Mouse (Mus musculus): ENCODE measurements at regions not wholly inside any gene's neighbourhood (a gene's known extent, or its start where the extent isn't known, plus 50 kb on each side); places are given as distances from the start of the nearest gene placed in this dataset.

DNA sequence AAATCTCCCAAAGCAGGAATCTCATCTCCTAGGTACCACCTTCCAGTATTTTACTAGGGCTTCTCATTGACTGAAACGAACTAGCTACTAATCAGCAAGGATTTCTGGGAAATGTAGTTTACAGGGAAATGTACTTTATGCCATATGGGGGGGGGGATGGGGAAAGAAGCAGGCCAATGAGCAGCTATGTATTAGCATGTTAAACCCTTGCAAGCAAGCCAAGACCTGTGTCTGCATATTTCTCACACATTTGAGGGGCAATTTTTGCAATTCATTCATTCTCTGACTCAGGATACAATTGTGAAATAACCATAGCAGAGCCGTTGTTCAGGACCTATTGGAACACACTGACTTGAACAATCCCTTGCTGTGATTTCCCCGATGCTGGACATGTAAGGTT is 454.3 kb upstream of the Tbx3 start:
- no peak for DNase-seq (ENCODE audit: low spot score)

DNA sequence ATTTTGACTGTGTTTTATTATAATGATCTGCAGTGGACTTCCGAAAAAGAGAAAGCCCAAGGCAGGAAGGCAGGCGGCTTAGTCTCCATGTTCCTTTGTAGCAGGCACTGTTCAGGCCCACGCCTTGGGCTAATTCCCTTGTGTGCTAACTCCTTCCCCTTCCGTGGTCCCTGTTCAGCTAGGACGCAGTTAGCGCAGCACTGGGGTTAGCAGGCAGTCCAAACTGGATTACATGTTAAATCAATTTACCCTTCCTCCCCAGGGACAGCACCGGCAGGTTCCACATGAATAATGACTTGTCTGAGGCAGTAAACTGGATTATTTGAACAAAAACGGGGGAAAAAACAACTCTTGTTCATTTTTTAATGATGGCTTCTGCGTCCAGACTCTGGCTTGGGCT is 453.4 kb upstream of the Tbx3 start:
- DNase-seq (ENCODE audit: low spot score): no peak

DNA sequence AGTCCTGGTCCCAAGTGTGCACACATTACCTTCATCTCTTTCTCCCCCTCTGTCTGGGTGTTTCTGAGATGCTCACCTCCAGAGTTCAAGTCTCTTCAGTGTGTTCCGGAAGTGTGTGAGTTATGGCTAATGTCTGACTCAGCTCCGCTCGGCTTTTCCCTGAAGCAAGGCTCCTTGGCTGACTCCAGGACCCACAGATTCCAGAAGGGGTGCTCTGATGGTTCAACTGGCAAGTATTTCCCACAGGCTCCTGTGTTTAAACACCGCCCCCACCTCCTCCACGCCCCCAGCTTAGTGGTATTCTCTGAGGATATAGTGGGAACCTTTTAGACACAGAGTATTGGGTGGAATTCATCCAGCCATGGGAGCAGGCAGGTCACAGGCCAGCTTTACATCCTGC is 441.8 kb upstream of the Tbx3 start:
- DNase-seq (ENCODE audit: low spot score): no peak

DNA sequence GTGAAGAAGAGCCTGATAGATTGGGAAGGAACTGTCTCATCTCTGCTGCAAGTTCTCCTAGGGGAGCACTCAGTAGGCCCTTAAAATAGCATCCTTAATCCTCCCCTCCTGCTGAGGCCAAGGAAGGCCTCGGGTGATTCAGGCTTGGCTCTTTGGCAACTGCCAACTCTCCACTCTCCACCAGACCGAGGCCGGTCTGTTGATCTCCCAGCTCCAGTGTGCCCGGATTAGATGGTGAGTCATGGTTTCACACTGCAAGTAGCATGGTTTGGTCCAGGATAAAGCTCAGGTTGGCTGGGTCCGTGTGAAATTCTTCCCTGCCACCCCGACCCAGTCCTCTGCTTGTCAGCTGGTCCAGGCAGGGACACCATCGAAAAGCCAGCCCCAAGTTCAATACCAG is 437.5 kb upstream of the Tbx3 start:
- no peak for DNase-seq (ENCODE audit: low spot score)

DNA sequence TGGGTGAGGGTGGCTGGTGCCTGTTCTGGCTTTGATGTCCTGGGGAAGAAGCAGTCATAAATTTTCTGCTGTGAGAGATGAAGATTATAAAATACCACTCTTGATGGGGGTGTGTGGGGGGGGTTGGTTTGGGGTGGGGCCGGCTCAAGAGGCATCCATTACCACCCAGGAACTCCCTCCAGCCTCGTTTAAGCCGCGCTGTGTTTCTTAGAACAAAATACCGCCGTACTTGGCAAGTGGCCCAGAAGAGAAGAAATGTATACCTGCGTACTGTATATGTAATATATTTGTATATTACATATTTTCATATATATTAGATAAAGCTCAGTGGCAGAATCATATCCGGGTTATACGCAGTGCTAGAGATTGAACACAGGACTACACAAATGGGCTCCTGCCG is 434.6 kb upstream of the Tbx3 start:
- no peak for DNase-seq (ENCODE audit: low spot score)

DNA sequence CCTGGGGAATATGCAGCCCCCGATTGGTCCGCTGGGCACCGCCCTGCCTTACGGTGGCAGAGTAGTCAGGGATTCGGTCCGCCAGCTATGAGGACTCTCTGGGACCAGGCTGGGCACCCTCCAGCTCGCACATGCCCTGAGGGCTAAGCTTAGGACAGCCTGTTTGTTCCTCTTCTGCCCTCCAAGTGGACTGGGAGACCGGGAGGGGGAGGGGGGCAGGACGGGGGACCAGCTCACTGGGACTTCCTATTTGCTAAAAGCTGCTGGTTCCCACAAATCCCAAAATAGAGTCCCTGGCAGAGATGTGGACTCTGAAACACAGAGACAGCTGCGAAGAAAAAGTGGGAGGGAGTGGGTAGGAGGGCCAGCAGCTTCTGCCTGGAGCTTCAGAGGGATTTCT is 423.6 kb upstream of the Tbx3 start:
- DNase-seq (ENCODE audit: low spot score): peak; percentile 21

DNA sequence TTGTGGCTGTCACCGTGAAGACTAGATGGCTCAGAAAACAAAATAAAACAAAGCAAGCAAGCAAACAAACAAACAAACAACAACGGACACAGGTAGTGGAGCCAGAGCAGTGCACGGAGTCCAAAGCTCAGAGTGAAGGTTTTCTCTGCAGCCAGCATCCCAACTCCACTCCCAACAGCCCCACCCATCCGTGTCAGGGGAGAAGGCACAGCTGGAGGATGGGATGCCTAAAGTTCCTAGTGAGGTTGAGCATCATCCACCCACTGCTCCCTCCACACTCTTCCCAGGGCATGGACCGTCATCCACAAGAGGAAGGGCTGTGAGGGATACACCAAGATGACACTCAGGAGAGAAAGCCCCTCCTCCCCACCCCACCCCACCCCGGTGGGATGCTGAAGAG is 421.8 kb upstream of the Tbx3 start:
- DNase-seq (ENCODE audit: low spot score): no peak

DNA sequence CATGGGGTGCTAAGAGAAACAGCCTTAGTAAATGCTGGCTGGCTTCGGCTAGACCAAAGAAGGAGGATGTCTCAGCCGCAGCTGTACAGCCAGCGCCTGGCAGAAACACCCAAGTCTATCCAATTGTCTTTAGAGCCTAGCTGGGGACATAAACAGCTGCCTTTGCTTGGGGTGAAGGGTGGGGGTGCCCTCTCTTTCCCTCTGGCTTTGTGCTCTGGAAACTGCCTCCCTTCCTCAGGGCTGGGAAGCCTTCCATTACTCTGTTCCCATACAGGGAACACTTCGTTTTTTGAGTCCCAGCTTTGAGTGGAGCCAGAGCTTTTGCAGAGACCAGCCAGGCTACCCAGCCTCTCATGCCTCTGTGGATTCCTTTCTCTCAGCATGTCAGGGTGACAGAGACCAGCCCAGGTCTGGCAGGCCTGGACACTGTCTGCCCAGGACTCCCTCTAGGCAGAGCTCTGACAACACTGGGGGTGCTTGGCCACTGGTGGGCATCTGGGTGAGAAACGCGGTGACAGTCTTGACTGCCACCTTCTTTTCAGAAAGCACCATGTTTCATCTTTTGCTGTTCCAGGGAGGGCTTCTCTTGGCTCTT is 421.2 kb upstream of the Tbx3 start:
- no peak for DNase-seq (ENCODE audit: low spot score)

DNA sequence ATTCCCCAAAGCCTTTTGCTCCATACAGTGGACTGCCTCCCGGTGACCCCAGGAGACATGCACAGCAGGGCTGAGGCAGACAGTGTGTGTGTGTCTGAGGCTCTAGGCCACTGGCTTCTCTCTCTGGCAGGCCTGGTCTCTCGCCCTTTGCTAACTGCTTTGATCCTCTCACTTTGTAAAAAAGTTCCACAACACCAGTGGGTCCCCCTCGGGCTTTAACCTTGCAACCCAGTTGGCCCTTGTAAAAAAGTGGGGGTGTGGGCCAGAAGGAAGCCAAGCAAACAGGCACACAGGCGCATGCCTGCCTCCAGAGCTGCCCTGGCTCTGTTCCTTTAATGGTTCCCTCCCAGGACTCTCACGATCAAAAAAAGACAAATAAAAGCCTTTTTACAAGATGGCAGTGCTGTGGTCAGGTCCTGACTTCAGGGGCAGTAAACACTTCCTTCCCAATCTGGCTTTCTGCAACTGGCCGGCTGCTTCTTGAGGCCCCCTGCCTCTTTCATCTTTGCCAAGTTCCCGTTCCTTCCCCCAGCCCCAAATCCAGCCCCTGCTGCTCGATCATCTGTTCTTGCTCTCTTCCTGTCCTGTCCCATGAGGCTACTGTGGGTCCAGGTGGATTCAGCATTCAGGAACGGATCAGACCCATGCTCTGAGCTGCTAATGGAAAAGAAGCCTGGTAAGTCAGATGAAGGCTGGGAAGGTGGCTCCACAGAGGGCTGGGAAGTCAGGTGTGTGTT is 419.0 kb upstream of the Tbx3 start:
- no peak for DNase-seq (ENCODE audit: low spot score)

DNA sequence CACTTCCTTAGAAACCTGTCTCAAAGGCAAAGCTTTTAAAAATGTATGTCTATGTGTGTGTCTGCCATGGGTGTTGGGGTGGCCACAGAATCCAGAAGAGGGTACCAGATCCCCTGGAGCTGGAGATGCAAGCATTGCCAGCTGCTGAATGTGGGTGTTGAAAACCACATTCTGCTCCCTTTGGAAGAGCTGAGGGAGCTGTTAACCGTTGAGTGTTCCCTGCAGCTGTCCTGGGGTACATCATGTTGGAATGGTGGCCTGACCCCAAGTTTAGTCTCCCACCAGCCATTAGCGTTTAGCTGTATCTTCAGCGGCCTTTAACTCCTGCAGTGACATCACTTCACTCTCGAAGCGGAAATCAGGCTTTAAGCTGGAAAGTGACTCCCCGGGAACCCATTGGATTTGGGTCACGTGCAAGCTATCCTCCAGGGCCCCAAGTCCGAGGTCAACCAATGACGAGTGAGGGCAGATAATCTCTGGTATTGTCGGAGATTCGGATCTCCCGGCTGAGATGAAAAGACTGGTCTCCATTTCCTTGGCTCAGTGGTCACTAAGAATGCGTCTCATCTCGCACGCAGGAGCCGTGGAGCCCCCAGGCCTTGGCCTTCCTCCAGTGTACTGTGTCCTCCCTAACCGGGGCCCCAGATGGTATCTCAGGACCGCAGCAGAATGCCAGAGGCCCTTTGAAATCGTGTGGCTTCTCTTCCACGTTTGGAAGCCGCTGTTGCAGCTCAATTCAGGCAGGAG is 412.9 kb upstream of the Tbx3 start:
- no peak for DNase-seq (ENCODE audit: low spot score)

DNA sequence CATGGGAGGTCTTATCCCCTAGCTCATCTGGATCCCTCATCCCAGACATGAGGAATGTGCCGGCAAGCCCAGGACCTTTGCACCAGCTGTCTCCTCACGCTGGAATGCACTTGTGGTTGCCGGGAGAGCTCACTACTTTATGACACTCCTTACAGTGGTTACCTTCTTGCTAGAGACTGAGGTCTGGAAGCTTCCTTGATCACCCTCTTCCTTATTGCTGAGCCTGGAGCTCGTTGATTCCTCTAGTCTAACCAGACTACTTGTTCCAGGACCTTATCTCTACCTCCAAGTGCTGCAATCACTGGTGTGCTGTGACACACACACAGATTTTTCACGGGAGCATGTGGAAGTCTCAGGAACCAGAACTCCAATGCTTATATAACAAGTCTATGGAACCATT is 411.6 kb upstream of the Tbx3 start:
- no peak for DNase-seq (ENCODE audit: low spot score)

DNA sequence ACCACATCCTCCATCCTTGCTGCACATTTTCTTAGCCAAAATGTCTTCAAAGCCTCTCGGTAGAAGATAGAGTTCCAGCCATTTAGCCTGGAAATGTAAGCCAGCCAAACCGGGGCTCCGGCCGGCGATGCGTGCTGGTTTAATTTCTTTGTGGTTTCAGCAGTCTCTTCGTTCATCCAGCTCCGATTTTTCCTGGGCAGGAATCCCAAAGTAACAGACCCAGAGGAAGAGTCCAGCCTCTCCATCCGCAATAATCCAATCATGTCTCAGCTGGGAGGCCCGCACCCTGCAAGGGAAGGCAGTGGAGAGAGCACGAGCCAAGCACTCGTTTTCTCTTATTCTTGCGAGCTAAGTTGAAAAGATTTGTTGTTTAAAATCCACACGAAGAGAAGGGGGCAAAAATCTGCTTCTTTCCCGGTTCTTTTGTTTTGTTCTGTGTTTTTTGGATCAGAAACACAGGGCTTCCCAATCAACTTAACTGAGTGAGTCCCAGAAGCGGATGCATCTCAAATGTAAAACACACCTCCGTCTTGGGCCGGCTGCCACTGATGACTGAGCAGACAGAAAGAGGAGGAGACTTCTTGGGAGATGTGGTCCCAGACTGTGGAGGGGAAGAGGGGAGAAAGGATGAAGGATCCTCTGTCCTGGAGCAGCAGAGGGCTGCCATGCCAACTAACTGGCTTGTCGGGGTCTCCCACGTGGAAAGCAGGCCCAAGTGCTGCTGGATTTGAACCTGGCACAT is 405.1 kb upstream of the Tbx3 start:
- DNase-seq (ENCODE audit: low spot score): peak; percentile 22

DNA sequence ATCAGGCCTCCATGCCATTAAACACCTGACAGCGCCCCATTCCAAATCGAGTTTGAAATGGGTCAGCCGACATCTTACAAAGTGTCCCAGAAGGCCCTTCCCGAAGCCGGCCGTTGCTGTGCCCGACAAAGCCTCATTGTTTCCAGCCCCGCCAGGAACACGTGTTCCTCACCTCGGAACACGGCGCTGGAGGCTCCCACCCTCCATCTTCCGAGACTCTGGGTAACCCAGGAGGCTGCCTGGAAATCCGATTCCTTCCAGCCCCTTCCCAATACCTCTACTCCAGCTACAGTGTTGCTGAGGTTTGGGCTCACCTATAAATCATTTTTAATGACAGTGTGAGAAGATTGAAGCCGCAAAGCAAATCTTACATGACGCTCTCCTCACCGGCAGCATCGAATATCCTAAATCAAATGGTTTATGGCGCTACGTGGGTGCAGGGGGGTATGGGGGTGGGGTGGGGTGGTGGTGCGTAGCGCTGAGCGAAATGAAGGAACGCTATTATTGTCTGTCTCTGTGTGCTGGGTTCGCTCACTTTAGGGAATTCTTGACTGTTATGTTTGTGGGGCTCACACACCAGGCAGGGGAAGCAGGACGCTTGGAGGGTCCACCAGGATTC is 399.1 kb upstream of the Tbx3 start:
- DNase-seq (ENCODE audit: low spot score): no peak

DNA sequence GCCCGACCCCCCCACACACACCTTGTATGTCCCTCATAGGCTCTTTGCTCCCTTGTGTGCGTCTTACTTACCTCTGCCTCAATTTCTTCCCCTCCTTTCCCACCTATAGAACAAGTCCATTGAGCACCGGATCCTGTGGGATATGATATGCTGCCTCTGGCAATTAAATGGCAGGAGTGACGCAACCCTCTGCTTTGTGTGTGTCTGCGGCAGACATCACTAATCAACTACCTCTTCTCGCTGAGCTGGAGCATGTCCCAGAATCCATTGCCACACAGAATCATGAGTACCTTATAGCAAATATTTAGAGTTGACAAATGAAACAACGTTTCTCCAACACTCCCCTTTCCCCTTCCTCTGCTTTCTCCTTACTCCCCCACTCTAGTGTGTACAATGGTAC is 397.3 kb upstream of the Tbx3 start:
- no peak for DNase-seq (ENCODE audit: low spot score)

DNA sequence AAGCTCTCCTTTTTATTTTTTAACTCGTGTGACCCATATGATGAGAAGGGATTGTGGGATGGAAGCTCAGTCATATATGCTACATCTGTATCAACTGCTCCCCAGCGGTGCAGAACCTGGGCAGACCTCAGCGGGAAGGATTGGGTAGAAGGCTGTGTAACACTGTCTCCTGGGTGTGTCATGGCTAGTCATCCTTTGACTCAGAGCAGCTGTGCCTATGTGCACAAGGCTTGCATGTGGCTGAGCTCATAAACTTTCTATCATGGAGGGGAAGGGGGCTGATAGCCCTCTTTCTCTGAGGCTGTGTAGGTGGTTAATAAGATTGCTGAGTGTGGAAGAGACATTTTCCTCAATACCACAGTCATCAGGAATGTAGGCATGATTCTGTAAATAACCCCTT is 396.9 kb upstream of the Tbx3 start:
- DNase-seq (ENCODE audit: low spot score): no peak

DNA sequence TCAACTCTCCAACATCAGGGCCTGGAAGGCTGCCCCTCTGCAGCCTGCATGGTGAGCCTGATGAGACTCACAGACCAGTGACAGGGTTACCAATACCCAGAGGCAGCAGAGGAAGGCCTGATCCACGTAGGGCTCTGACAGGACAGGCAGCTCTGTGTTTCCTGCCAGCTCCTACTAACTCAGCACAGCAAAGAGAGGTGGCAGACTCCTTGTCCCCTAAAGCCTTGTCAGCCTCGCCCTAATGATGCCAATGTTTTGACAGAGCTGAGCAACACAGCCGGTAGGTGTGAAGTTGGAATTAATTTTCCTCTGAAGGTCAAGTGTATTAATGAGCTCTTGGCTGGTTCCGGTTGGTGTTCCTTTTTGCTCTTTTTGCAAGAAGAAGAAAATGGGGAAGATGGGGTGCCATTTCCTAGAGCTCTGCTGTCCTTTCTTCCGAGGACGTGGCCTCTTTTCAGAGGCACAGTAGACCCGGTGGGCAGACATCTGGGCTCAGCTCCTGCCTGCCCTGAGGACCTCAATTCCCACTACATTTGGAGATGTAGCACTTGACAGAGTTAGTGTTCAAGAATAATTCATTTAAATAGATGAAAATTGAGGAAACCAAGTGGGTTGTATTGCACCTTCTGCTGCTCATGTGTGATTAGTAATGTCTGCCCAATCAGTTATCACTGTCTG is 395.5 kb upstream of the Tbx3 start:
- DNase-seq (ENCODE audit: low spot score): no peak

DNA sequence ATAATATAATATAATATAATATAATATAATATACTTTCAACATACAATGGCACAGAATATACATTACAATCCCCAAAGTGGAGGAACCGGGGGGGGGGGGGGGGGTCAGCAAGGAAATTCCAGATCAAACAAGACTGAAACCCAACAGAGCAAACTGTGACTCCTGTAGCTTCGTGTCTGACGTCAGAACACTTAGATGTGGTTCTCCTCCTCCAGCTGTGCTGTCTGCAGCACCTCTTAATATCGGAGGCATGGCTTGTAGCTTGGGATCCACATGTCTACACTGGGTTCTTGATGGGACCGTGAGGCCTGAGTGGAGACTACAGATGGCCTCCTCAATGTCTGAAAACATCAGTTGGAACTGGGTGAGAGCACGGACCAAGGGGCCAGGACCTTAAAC is 390.3 kb upstream of the Tbx3 start:
- no peak for DNase-seq (ENCODE audit: low spot score)

DNA sequence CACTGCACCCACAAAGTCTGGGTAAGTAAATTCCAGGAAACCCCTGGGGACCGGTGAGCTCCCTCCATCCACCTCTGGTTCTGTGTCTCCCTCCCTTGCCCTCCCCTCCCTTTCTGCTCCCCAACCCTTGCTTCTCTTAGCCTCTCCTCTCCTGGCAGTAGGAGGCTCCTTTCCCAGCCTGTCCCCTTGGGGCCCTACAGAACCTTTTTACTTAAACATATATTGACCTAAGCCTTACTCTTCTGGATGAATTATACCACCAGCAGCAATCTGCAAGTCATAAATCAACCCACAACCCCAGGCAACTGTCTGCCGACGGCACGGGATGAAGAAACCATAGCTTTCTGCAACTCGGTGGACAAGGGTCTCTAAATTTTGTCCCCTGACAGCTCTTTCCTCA is 380.7 kb upstream of the Tbx3 start:
- no peak for DNase-seq (ENCODE audit: low spot score)

DNA sequence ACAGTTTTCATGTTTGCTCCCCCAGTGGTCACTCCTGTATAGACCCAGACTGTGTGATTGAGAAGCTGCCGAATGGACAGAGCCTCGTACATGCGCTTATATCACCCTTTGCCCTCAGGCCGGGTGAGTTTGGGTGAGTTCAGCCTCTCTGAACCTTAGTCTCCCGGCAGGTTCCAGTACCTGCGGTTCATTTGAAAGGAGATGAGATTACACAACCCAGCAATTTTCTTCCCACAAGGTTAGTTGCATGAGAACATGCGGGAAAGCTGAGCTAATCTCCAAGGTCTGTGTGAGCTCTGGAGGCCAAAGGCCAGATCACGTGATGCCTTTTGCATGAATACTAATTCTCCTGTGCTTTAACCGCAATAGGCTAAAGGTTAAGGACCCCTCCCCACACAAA is 378.1 kb upstream of the Tbx3 start:
- no peak for DNase-seq (ENCODE audit: low spot score)

DNA sequence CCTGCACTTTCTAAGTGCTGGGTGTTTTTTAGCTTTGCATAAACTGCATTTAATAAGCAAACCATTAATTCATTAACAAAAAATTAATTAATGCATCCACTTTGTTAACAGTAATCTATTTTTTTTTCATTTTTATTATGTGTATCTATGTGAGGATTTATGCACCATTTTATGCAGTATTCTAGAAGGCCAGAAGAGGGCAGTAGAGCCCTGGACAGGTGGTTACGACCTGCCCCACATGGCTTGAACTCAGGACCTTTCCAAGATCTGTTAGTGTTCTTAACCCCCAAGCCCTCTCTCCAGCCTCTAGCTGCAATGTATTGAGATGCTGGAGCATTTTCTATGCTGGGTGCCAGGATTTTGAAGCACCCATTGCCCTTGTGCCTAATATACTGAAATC is 377.6 kb upstream of the Tbx3 start:
- no peak for DNase-seq (ENCODE audit: low spot score)

DNA sequence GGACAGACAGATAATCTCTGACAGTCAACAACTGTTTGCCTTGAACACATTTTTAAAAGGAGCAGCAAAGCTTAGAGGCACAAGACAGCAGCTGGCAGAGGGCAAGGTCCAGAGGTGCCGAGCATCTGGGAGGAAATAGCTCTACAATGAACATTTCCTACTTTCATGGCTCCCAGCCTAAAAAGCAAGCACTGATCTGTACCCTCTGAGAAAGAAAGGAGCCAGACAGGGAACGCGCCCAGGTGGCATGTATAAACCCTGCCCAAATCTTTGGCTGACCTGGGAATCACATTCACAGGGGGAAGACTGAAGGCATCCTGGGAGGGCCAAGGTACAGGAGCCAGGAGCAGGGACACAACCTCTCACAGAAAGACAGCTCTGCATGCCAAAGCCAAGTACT is 371.2 kb upstream of the Tbx3 start:
- DNase-seq (ENCODE audit: low spot score): no peak

DNA sequence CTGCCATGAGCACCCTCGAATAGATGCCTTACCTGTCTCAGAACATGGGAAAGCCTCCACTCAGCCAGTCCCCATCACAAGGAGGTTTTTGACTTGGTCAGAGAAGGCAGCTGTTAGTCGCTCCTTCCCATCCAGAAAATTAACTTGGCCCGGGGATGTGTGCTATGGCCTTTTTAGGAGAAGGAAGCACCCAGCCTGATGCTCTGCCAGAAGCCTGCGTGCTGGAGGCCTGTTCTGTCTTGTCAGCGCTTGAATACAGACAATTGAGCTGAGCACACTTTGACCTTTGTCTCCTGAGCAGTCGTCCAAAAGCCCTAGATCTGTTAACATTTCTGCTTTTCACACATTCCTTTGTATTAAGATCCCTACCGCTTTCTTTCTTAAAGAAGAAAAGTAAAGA is 370.4 kb upstream of the Tbx3 start:
- DNase-seq (ENCODE audit: low spot score): no peak

All from ovary, postnatal 14 days (tissue).